Mouse (Mus musculus): ENCODE data around the gene Man2b2. TPM values are rescaled to one million over a fixed set of nuclear protein-coding genes. Genes with fewer than 3 reads are reported as not detected.
A peak's percentile ranks its signal among the peaks of the same experiment; 100 is the strongest.

Gene Man2b2
- 21.2 and 22.5 TPM in 2 replicates for polyA plus RNA-seq (2015; fragmentation: Nextera tagmentation; extraction: Ambion mirVana)

DNA sequence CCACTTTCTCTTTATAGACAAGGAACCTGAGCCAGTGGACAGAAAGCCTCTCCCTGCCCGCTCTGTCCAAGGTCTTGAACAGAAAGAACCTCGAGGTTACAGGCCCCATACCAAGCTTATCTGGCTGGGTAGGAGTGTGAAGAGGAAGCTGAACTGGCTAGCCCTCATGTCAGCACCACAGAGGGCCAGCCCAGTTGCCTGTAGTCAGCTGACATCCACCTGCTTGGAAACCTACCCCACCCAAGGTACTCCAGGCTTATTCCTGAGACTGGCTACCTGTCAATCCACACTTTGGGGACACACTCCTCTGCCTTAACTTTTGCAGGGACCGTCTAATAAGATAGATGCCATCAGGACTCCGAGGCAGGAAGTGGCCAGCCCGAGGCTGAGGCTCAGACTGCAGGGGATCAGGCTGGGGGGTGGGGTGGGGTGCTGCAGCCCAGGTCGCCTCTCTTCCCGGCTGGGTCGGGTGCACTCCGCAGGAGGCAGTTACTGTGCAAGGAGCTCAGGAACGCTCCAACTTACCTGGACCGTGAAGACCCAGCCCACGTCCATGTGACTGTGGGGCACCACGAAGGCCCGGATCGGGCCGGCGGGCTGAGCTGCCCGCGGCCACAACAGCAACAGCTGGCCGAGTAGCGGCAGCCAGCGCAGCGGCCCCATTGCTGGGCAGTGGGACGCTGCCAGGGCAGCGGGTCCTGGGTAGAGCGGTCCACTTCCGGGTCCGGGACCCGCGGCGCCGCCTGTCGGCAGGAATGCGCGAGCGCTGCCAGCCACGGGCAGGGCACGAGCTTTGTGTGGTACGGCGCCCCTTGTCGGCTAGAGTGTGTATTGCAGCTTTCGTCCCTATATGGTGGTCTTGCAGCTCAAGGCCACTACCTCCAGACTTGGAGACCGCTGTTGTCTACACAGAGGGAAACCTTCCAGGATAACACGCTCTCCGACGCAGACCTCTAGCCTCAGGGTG is at the start of gene Man2b2:
Gene Man2b2, minus strand, starts transcription at position 741 of the 967 bp plus-strand sequence.
- H3K27me3 ChIP-seq = no peaks in the 10 kb centered on the region
- no peaks in the 10 kb centered on the region for H3K9me3 ChIP-seq
- H3K36me3 ChIP-seq = no peaks in the 10 kb centered on the region
- peak within 1 kb of the TSS; percentile 54 for H3K4me3 ChIP-seq
- ATAC-seq (ENCODE audit: insufficient number of reproducible peaks, low FRiP score, low TSS enrichment, low read depth) = peak; percentile 66; the same call in 1 of the 2 replicates
- no peak within 1 kb of the TSS for H3K27ac ChIP-seq
- WGBS = 3% methylated on average over 46 of the region's 46 CpGs
- H3K4me1 ChIP-seq = peaks cover 13% of the 10 kb centered on the region
- peak within 1 kb of the TSS; percentile 55 for H3K9ac ChIP-seq
- H3K4me2 ChIP-seq = peak within 1 kb of the TSS; percentile 86

DNA sequence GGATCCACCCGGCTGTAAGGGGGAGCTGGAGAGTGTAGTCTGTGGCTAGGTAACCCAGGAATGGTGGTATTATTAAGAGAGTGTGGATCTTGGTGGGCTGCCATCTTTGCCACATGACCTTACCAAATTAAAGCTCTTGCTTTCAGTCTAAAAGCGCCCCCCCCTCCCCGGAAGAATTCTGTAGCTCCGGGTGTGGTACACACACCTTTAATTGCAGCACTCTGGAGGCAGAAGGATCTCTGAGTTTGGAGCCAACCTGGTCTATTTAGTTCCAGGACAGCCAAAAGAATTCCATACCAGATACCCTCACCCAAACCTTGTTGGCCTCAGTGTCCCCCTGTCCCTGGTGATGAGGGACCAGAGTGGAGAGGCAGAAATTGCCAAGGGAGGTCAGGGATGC is 48.3 kb upstream of the Man2b2 start:
- ATAC-seq (ENCODE audit: insufficient number of reproducible peaks, low FRiP score, low TSS enrichment, low read depth) = no peak
- H3K4me3 ChIP-seq = no peak overlapping the region
- no peak overlapping the region for H3K4me2 ChIP-seq
- 77% methylated on average over 4 of the region's 4 CpGs for WGBS
- H3K9ac ChIP-seq = no peak overlapping the region
- H3K9me3 ChIP-seq = no peaks in the 10 kb centered on the region
- H3K36me3 ChIP-seq = no peaks in the 10 kb centered on the region
- peaks cover 22% of the 10 kb centered on the region for H3K27me3 ChIP-seq
- H3K4me1 ChIP-seq = no peaks in the 10 kb centered on the region
- no peak overlapping the region for H3K27ac ChIP-seq

- Histone ChIP-seq H3K4me3 (no peak overlapping the region), H3K27ac (no peak overlapping the region), H3K9me3 (no peaks in the 10 kb centered on the region), H3K4me2 (no peak overlapping the region), H3K27me3 (peaks cover 34% of the 10 kb centered on the region), H3K4me1 (no peaks in the 10 kb centered on the region), H3K9ac (no peak overlapping the region), H3K36me3 (no peaks in the 10 kb centered on the region)
- WGBS = 71% methylated on average over 2 of the region's 2 CpGs
- no peak for ATAC-seq (ENCODE audit: insufficient number of reproducible peaks, low FRiP score, low TSS enrichment, low read depth)
Observed at GRCm38 (mm10) chr5:36877641-36878040, 47.2 kb upstream of the Man2b2 start.

DNA sequence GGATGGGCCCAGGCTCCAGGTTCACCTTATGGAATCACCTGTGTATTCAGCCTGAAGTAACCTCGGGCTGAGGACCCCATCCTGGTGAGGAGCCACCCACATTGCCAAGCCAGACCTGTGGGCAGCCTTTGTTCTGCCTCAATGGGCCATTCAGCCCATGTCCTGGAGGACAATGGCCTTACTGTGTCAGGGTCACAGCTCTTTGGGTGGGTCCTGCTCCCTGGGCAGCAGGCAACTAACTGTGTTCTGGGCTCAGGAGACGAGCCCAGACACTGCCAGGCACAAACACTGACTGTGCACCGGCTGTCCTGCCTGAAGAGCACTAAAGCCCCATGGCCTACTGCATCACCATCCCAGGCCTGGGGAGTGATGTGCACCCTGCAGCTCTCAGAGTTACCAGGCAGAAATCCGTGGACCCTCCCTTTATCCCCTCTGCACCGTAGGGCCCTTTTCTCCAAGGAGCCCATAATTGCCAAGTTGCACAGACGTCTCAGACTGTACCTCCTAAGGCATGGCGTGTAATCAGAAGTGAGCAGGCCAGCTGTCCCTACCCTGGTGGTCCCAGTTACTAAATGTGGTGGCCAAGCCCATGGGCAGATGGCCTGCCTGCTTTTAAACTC is 46.4 kb upstream of the Man2b2 start:
- H3K27ac ChIP-seq = no peak overlapping the region
- H3K27me3 ChIP-seq = peaks cover 41% of the 10 kb centered on the region
- H3K4me2 ChIP-seq = no peak overlapping the region
- H3K4me3 ChIP-seq = no peak overlapping the region
- WGBS = 65% methylated on average over 7 of the region's 7 CpGs
- ATAC-seq (ENCODE audit: insufficient number of reproducible peaks, low FRiP score, low TSS enrichment, low read depth) = no peak
- no peaks in the 10 kb centered on the region for H3K4me1 ChIP-seq
- H3K9me3 ChIP-seq = no peaks in the 10 kb centered on the region
- no peak overlapping the region for H3K9ac ChIP-seq
- H3K36me3 ChIP-seq = no peaks in the 10 kb centered on the region

DNA sequence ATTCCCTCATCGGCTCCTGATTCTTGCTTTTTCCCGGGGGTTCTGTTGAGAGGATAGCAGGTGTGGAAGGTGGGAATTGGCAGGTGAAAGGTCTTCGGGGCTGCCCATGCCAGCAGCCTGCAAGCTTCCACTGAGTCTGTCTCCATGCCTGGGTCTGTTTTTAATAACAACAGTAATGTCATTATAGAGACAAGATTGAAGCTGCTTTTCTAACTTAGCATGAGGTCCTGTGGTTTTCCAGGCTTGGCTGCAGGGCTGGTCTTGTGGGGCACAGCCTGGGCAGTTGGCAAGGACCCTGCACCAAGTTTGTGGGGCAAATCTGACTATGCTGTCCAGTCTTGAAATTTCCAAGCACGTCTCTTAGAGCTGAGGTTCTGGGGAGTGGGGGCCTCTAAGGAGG is 45.5 kb upstream of the Man2b2 start:
- no peak for ATAC-seq (ENCODE audit: insufficient number of reproducible peaks, low FRiP score, low TSS enrichment, low read depth)
- H3K9me3 ChIP-seq = no peaks in the 10 kb centered on the region
- H3K27ac ChIP-seq = no peak overlapping the region
- H3K9ac ChIP-seq = no peak overlapping the region
- H3K36me3 ChIP-seq = no peaks in the 10 kb centered on the region
- H3K4me3 ChIP-seq = no peak overlapping the region
- 65% methylated on average over 4 of the region's 4 CpGs for WGBS
- H3K4me1 ChIP-seq = no peaks in the 10 kb centered on the region
- H3K27me3 ChIP-seq = peaks cover 50% of the 10 kb centered on the region
- H3K4me2 ChIP-seq = no peak overlapping the region

DNA sequence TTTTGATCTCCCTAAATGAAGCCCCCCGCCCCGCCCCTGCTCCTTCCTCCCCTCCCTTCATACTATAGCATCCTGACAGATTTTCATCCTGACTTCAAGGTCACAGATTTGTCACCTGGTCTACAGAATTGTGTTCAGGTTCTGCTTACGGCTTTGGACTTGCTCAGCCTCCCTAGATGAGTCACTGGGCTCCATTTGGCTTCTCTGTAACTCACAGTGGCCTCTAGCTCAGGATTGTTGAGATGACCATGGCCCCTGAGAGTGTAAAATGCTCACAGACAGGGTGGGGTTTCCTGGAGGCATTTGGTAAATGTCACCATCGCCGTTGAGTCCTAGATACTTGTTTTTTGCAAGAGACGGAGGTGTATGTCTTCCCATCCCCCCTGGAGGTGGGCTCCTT is 40.5 kb upstream of the Man2b2 start:
- Histone ChIP-seq H3K27me3 (peaks cover 94% of the 10 kb centered on the region), H3K4me2 (no peak overlapping the region), H3K4me1 (peaks cover 22% of the 10 kb centered on the region), H3K4me3 (no peak overlapping the region), H3K9me3 (no peaks in the 10 kb centered on the region), H3K27ac (no peak overlapping the region), H3K9ac (no peak overlapping the region), H3K36me3 (no peaks in the 10 kb centered on the region)
- 72% methylated on average over 6 of the region's 6 CpGs for WGBS
- ATAC-seq (ENCODE audit: insufficient number of reproducible peaks, low FRiP score, low TSS enrichment, low read depth) = no peak

- no peak overlapping the region for H3K27ac ChIP-seq
- peaks cover 100% of the 10 kb centered on the region for H3K27me3 ChIP-seq
- peaks cover 22% of the 10 kb centered on the region for H3K4me1 ChIP-seq
- peak overlapping the region; percentile 45 for H3K4me3 ChIP-seq
- no peaks in the 10 kb centered on the region for H3K36me3 ChIP-seq
- no peak for ATAC-seq (ENCODE audit: insufficient number of reproducible peaks, low FRiP score, low TSS enrichment, low read depth)
- no peaks in the 10 kb centered on the region for H3K9me3 ChIP-seq
- peak overlapping the region; percentile 49 for H3K4me2 ChIP-seq
- H3K9ac ChIP-seq = no peak overlapping the region
- under 1% methylated on average over 51 of the region's 56 CpGs for WGBS
Observed at GRCm38 (mm10) chr5:36869578-36870236, 39.3 kb upstream of the Man2b2 start.

- Histone ChIP-seq H3K27me3 (peaks cover 100% of the 10 kb centered on the region), H3K4me1 (peaks cover 22% of the 10 kb centered on the region), H3K36me3 (no peaks in the 10 kb centered on the region), H3K4me2 (peak overlapping the region; percentile 84), H3K4me3 (peak overlapping the region; percentile 45), H3K9ac (no peak overlapping the region), H3K9me3 (no peaks in the 10 kb centered on the region), H3K27ac (no peak overlapping the region)
- WGBS = 1% methylated on average over 7 of the region's 7 CpGs
- ATAC-seq (ENCODE audit: insufficient number of reproducible peaks, low FRiP score, low TSS enrichment, low read depth) = no peak
Observed at GRCm38 (mm10) chr5:36869186-36869577, 38.7 kb upstream of the Man2b2 start.

DNA sequence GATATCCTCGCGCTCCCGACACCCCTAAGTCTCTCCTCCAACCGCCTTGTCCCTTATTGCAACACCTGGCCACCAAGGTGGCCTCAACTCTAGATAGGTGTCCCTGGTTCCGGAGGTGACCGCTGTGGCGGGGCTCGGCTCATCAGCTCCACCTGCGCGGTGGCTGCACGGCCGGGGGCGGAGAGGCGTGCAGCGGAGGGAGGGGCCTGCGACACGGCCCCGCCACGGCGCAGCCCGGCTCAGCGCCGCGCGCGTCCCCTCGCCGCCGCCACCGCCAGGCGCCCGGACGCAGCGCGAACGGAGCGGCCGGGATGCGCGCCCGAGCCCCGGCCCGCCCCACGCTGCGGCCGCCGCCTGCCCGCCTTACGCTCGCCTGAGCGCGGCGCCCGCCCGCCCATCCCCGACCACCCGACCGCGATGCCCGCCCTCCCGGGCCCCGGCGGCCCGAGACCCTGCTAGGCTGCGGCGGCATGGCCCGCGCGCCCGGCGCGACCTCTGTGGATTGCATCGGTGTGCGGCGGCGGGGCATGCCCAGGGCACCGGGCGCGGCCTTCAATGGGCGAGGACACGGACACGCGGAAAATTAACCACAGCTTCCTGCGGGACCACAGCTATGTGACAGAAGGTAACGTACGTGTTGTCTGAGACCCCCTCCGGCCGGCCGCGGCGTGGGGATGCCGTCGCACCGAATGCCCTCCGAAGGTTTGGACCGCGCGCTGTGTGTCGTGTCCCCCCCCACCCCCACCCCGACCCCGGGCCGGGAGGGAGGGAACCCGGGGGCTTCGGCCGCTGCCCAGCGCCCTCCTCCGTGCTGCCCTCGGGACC is 38.0 kb upstream of the Man2b2 start, which contains the start of gene Ppp2r2c:
Gene Ppp2r2c, plus strand, starts transcription at position 248 of the 825 bp plus-strand sequence.
- Histone ChIP-seq H3K9me3 (no peaks in the 10 kb centered on the region), H3K27me3 (peaks cover 98% of the 10 kb centered on the region), H3K4me1 (peaks cover 22% of the 10 kb centered on the region), H3K36me3 (no peaks in the 10 kb centered on the region), H3K4me2 (peak within 1 kb of the TSS; percentile 84), H3K9ac (no peak within 1 kb of the TSS), H3K27ac (no peak within 1 kb of the TSS), H3K4me3 (peak within 1 kb of the TSS; percentile 45)
- under 1% methylated on average over 85 of the region's 108 CpGs for WGBS
- ATAC-seq (ENCODE audit: insufficient number of reproducible peaks, low FRiP score, low TSS enrichment, low read depth) = no peak

DNA sequence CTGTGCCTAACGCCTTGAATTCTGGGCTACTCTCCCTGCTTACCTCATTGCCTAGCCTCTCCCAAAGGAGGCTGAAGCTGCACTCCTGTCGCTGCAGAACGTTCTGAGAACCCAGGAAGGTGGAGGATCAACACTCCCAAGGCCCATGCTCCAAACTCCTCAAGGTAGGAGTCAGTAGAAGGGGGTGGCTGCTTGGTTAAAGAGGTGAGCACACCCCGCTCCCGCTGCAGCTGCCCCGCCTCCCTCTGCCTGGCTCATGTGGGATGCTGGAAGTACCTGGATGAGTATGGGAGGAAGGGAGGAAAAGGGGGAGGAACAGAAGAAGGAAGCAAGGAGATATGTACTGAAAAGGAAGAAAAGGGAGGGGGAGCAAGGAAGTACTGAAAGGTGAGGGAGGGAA is 37.1 kb upstream of the Man2b2 start:
- peaks cover 95% of the 10 kb centered on the region for H3K27me3 ChIP-seq
- H3K4me1 ChIP-seq = peaks cover 22% of the 10 kb centered on the region
- H3K4me3 ChIP-seq = no peak overlapping the region
- no peak for ATAC-seq (ENCODE audit: insufficient number of reproducible peaks, low FRiP score, low TSS enrichment, low read depth)
- no peak overlapping the region for H3K4me2 ChIP-seq
- H3K27ac ChIP-seq = no peak overlapping the region
- H3K9ac ChIP-seq = no peak overlapping the region
- H3K9me3 ChIP-seq = no peaks in the 10 kb centered on the region
- WGBS = 13% methylated on average over 6 of the region's 6 CpGs
- H3K36me3 ChIP-seq = no peaks in the 10 kb centered on the region

DNA sequence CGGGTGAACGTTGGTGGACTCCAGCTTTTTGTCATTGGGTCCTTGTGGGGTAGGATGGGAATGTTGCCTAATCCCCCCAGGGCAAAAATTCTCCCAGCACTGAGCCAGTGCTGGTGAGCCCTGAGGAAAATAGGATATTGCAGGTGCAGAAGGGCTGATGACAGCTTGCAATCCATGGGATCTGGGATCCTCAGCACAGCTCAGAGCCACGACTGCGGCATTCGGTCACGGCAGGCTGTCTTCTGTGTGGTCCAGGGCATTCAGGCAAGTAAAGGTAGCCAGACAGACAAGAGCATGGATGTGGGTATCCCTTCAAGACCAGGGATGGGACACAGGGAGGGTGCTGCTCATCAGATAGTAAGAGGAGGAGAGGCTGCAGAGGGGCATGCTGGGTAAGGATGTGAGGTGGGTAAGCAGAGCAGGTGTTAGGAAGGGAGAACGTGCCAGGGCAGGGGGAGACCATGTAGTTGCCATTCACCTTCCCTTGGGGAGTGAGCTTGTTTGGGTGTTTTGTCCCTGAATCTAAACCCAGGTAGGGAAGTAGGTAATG is 36.3 kb upstream of the Man2b2 start:
- ATAC-seq (ENCODE audit: insufficient number of reproducible peaks, low FRiP score, low TSS enrichment, low read depth) = no peak
- no peak overlapping the region for H3K9ac ChIP-seq
- H3K36me3 ChIP-seq = no peaks in the 10 kb centered on the region
- WGBS = 63% methylated on average over 7 of the region's 7 CpGs
- H3K27me3 ChIP-seq = peaks cover 88% of the 10 kb centered on the region
- peaks cover 22% of the 10 kb centered on the region for H3K4me1 ChIP-seq
- no peak overlapping the region for H3K27ac ChIP-seq
- H3K4me3 ChIP-seq = no peak overlapping the region
- no peaks in the 10 kb centered on the region for H3K9me3 ChIP-seq
- no peak overlapping the region for H3K4me2 ChIP-seq
